Mouse (Mus musculus): ENCODE data around the gene Tmbim1. TPM values are rescaled to one million over a fixed set of nuclear protein-coding genes. Genes with fewer than 3 reads are reported as not detected.

Tmbim1 gene
- polyA plus RNA-seq, 1 experiment from 2014 or later: 18.8 TPM

- WGBS (ENCODE audit: insufficient replicate concordance): 81% methylated on average over 10 of the region's 10 CpGs
- no peak for ATAC-seq (ENCODE audit: low read depth)
- H3K27ac ChIP-seq (ENCODE audit: low read length): no peak within 1 kb of the TSS
- H3K4me3 ChIP-seq (ENCODE audit: low read depth, low read length): no peak within 1 kb of the TSS
- H3K9ac ChIP-seq (ENCODE audit: low read depth, low read length): no peak within 1 kb of the TSS
- H3K27me3 ChIP-seq (ENCODE audit: control insufficient read depth, insufficient read depth, low read depth, low read length): no peaks in the 10 kb centered on the region
- no peaks in the 10 kb centered on the region for H3K9me3 ChIP-seq (replicated peaks; ENCODE audit: control insufficient read depth, low read length)
- peaks cover 4% of the 10 kb centered on the region for H3K36me3 ChIP-seq (ENCODE audit: control insufficient read depth, insufficient read depth)
- no peak within 1 kb of the TSS for H3K4me2 ChIP-seq (ENCODE audit: low read depth, low read length)
- H3K4me1 ChIP-seq (ENCODE audit: control insufficient read depth, low read depth, low read length): peaks cover 8% of the 10 kb centered on the region
These were observed 26.9 kb downstream of the Tmbim1 start, which contains the start of gene Gpbar1 for GRCm38 (mm10) chr1:74278538-74278937. Gpbar1 (plus strand) TSS chr1:74278550.

- WGBS (ENCODE audit: insufficient replicate concordance): 41% methylated on average over 8 of the region's 8 CpGs
- H3K4me2 ChIP-seq (ENCODE audit: low read depth, low read length): no peak overlapping the region
- no peaks in the 10 kb centered on the region for H3K9me3 ChIP-seq (replicated peaks; ENCODE audit: control insufficient read depth, low read length)
- peaks cover 7% of the 10 kb centered on the region for H3K4me1 ChIP-seq (ENCODE audit: control insufficient read depth, low read depth, low read length)
- peaks cover 1% of the 10 kb centered on the region for H3K36me3 ChIP-seq (ENCODE audit: control insufficient read depth, insufficient read depth)
- no peak for ATAC-seq (ENCODE audit: low read depth)
- no peak overlapping the region for H3K27ac ChIP-seq (ENCODE audit: low read length)
- H3K9ac ChIP-seq (ENCODE audit: low read depth, low read length): no peak overlapping the region
- no peak overlapping the region for H3K4me3 ChIP-seq (ENCODE audit: low read depth, low read length)
- no peaks in the 10 kb centered on the region for H3K27me3 ChIP-seq (ENCODE audit: control insufficient read depth, insufficient read depth, low read depth, low read length)
These were observed 27.4 kb downstream of the Tmbim1 start for GRCm38 (mm10) chr1:74277883-74278537.

- no peaks in the 10 kb centered on the region for H3K27me3 ChIP-seq (ENCODE audit: control insufficient read depth, insufficient read depth, low read depth, low read length)
- H3K4me1 ChIP-seq (ENCODE audit: control insufficient read depth, low read depth, low read length): peaks cover 4% of the 10 kb centered on the region
- H3K36me3 ChIP-seq (ENCODE audit: control insufficient read depth, insufficient read depth): no peaks in the 10 kb centered on the region; the same call in 1 of the 2 replicates
- no peak overlapping the region for H3K9ac ChIP-seq (ENCODE audit: low read depth, low read length)
- no peak for ATAC-seq (ENCODE audit: low read depth)
- no peak overlapping the region for H3K4me2 ChIP-seq (ENCODE audit: low read depth, low read length)
- no peaks in the 10 kb centered on the region for H3K9me3 ChIP-seq (replicated peaks; ENCODE audit: control insufficient read depth, low read length)
- WGBS (ENCODE audit: insufficient replicate concordance): 60% methylated on average over 6 of the region's 6 CpGs
- no peak overlapping the region for H3K4me3 ChIP-seq (ENCODE audit: low read depth, low read length)
- no peak overlapping the region for H3K27ac ChIP-seq (ENCODE audit: low read length)
These were observed 28.4 kb downstream of the Tmbim1 start for GRCm38 (mm10) chr1:74277041-74277440.

GRCm38 (mm10) chr1:74275015-74275414, 30.4 kb downstream of the Tmbim1 start:
- 0 out of 2 replicates have a peak, but pooled peaks have one; percentile 14 for ATAC-seq (ENCODE audit: low read depth)
- Histone ChIP-seq H3K4me2 (ENCODE audit: low read depth, low read length) (no peak overlapping the region), H3K4me3 (ENCODE audit: low read depth, low read length) (no peak overlapping the region), H3K36me3 (ENCODE audit: control insufficient read depth, insufficient read depth) (no peaks in the 10 kb centered on the region), H3K27ac (ENCODE audit: low read length) (no peak overlapping the region), H3K9ac (ENCODE audit: low read depth, low read length) (no peak overlapping the region), H3K9me3 (replicated peaks; ENCODE audit: control insufficient read depth, low read length) (no peaks in the 10 kb centered on the region), H3K4me1 (ENCODE audit: control insufficient read depth, low read depth, low read length) (no peaks in the 10 kb centered on the region), H3K27me3 (ENCODE audit: control insufficient read depth, insufficient read depth, low read depth, low read length) (no peaks in the 10 kb centered on the region)
- 11% methylated on average over 9 of the region's 9 CpGs for WGBS (ENCODE audit: insufficient replicate concordance)

- WGBS (ENCODE audit: insufficient replicate concordance): 64% methylated on average over 4 of the region's 4 CpGs
- no peak overlapping the region for H3K4me3 ChIP-seq (ENCODE audit: low read depth, low read length)
- no peaks in the 10 kb centered on the region for H3K27me3 ChIP-seq (ENCODE audit: control insufficient read depth, insufficient read depth, low read depth, low read length)
- H3K27ac ChIP-seq (ENCODE audit: low read length): no peak overlapping the region
- no peaks in the 10 kb centered on the region for H3K4me1 ChIP-seq (ENCODE audit: control insufficient read depth, low read depth, low read length)
- peaks cover 20% of the 10 kb centered on the region for H3K36me3 ChIP-seq (ENCODE audit: control insufficient read depth, insufficient read depth)
- H3K9ac ChIP-seq (ENCODE audit: low read depth, low read length): no peak overlapping the region
- no peaks in the 10 kb centered on the region for H3K9me3 ChIP-seq (replicated peaks; ENCODE audit: control insufficient read depth, low read length)
- ATAC-seq (ENCODE audit: low read depth): no peak
- no peak overlapping the region for H3K4me2 ChIP-seq (ENCODE audit: low read depth, low read length)
These were observed 33.8 kb downstream of the Tmbim1 start for GRCm38 (mm10) chr1:74271659-74272058.

- H3K4me1 ChIP-seq (ENCODE audit: control insufficient read depth, low read depth, low read length): no peaks in the 10 kb centered on the region
- H3K4me2 ChIP-seq (ENCODE audit: low read depth, low read length): no peak overlapping the region
- H3K27me3 ChIP-seq (ENCODE audit: control insufficient read depth, insufficient read depth, low read depth, low read length): no peaks in the 10 kb centered on the region
- H3K27ac ChIP-seq (ENCODE audit: low read length): no peak overlapping the region
- no peak overlapping the region for H3K9ac ChIP-seq (ENCODE audit: low read depth, low read length)
- H3K4me3 ChIP-seq (ENCODE audit: low read depth, low read length): no peak overlapping the region
- peaks cover 46% of the 10 kb centered on the region for H3K36me3 ChIP-seq (ENCODE audit: control insufficient read depth, insufficient read depth)
- WGBS (ENCODE audit: insufficient replicate concordance): 77% methylated on average over 8 of the region's 8 CpGs
- no peak for ATAC-seq (ENCODE audit: low read depth)
- no peaks in the 10 kb centered on the region for H3K9me3 ChIP-seq (replicated peaks; ENCODE audit: control insufficient read depth, low read length)
These were observed 36.7 kb downstream of the Tmbim1 start for GRCm38 (mm10) chr1:74268750-74269149.

- Histone ChIP-seq H3K9me3 (replicated peaks; ENCODE audit: control insufficient read depth, low read length) (no peaks in the 10 kb centered on the region), H3K9ac (ENCODE audit: low read depth, low read length) (no peak overlapping the region), H3K4me3 (ENCODE audit: low read depth, low read length) (no peak overlapping the region), H3K36me3 (ENCODE audit: control insufficient read depth, insufficient read depth) (peaks cover 57% of the 10 kb centered on the region), H3K4me2 (ENCODE audit: low read depth, low read length) (no peak overlapping the region), H3K27me3 (ENCODE audit: control insufficient read depth, insufficient read depth, low read depth, low read length) (no peaks in the 10 kb centered on the region), H3K27ac (ENCODE audit: low read length) (no peak overlapping the region), H3K4me1 (ENCODE audit: control insufficient read depth, low read depth, low read length) (no peaks in the 10 kb centered on the region)
- 71% methylated on average over 6 of the region's 6 CpGs for WGBS (ENCODE audit: insufficient replicate concordance)
- ATAC-seq (ENCODE audit: low read depth): no peak
These were observed 42.9 kb downstream of the Tmbim1 start for GRCm38 (mm10) chr1:74262510-74262909.

GRCm38 (mm10) chr1:74256782-74257181, 48.6 kb downstream of the Tmbim1 start:
- no peak for ATAC-seq (ENCODE audit: low read depth)
- Histone ChIP-seq H3K4me1 (ENCODE audit: control insufficient read depth, low read depth, low read length) (no peaks in the 10 kb centered on the region), H3K4me3 (ENCODE audit: low read depth, low read length) (no peak overlapping the region), H3K36me3 (ENCODE audit: control insufficient read depth, insufficient read depth) (peaks cover 48% of the 10 kb centered on the region), H3K27me3 (ENCODE audit: control insufficient read depth, insufficient read depth, low read depth, low read length) (no peaks in the 10 kb centered on the region), H3K9ac (ENCODE audit: low read depth, low read length) (no peak overlapping the region), H3K27ac (ENCODE audit: low read length) (no peak overlapping the region), H3K4me2 (ENCODE audit: low read depth, low read length) (no peak overlapping the region), H3K9me3 (replicated peaks; ENCODE audit: control insufficient read depth, low read length) (no peaks in the 10 kb centered on the region)
- WGBS (ENCODE audit: insufficient replicate concordance): 82% methylated on average over 4 of the region's 4 CpGs

- 88% methylated on average over 8 of the region's 8 CpGs for WGBS (ENCODE audit: insufficient replicate concordance)
- no peak overlapping the region for H3K4me3 ChIP-seq (ENCODE audit: low read depth, low read length)
- no peak overlapping the region for H3K27ac ChIP-seq (ENCODE audit: low read length)
- H3K9me3 ChIP-seq (replicated peaks; ENCODE audit: control insufficient read depth, low read length): no peaks in the 10 kb centered on the region
- H3K27me3 ChIP-seq (ENCODE audit: control insufficient read depth, insufficient read depth, low read depth, low read length): no peaks in the 10 kb centered on the region
- no peak overlapping the region for H3K4me2 ChIP-seq (ENCODE audit: low read depth, low read length)
- no peaks in the 10 kb centered on the region for H3K4me1 ChIP-seq (ENCODE audit: control insufficient read depth, low read depth, low read length)
- no peak overlapping the region for H3K9ac ChIP-seq (ENCODE audit: low read depth, low read length)
- peaks cover 55% of the 10 kb centered on the region for H3K36me3 ChIP-seq (ENCODE audit: control insufficient read depth, insufficient read depth)
- no peak for ATAC-seq (ENCODE audit: low read depth)
These were observed 49.6 kb downstream of the Tmbim1 start for GRCm38 (mm10) chr1:74255704-74256345.
